Mouse (Mus musculus) brain, embryonic 14.5 days (tissue): ENCODE data around the gene Nit2.

Experiments used
- CTCF ChIP-seq: fragments of 200-500 bp; IDR thresholded peaks from 2 replicates; pipeline ENCODE4 v1.5.1; 2012; ENCODE audit warnings: inconsistent platforms, mild to moderate bottlenecking, moderate library complexity, borderline replicate concordance; ENCODE audit not compliant: insufficient read depth, insufficient read length; ENCODE audit errors: extremely low read depth
- POLR2A ChIP-seq: fragments of 200-500 bp; IDR thresholded peaks from 2 replicates; pipeline ENCODE4 v1.6.1; 2012; ENCODE audit warnings: mild to moderate bottlenecking, inconsistent platforms, borderline replicate concordance; ENCODE audit not compliant: poor library complexity, insufficient read depth, insufficient read length, severe bottlenecking; ENCODE audit errors: extremely low read depth

GRCm38 (mm10) chr16:57211037-57211436, 43.9 kb upstream of the Nit2 start:
- no peak for TF ChIP-seq POLR2A
- no peak for TF ChIP-seq CTCF
